Mouse (Mus musculus): Measurements from ENCODE around the gene Ptpn11. TPM values are rescaled to one million over a fixed set of nuclear protein-coding genes. Genes with fewer than 3 reads are reported as not detected.
A peak's percentile ranks its signal among the peaks of the same experiment; 100 is the strongest.

The Ptpn11 gene
- polyA plus RNA-seq, 1 experiment from 2014 or later: 26.4 TPM

- WGBS: 33% methylated on average over 21 of the region's 21 CpGs
These were observed 874 bp downstream of the Ptpn11 start for GRCm38 (mm10) chr5:121190210-121190835.

DNA sequence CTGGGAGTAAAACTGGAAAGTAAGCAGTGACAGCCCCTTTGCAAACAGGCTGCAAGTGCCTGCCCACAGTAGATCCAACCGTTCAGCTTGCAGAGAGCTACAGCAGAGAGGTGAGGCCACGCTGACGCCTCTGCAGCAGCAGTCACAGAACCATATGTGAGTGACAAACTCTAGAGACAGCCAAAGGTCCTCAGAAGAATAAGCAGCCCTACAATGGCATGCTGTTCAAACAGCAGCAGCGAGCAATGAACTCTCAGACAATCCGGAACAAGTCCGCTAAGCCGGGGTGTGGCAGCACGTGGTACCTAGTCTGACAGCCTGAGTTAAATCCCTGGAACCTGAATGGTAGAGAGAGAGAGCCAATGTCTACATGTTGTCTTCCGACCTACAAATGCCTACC lies 2.0 kb downstream of the Ptpn11 start:
- no peaks in the 10 kb centered on the region for H3K36me3 ChIP-seq (replicated peaks; ENCODE audit: control insufficient read depth, insufficient read depth)
- H3K9me3 ChIP-seq (ENCODE audit: control insufficient read depth, low read length): no peaks in the 10 kb centered on the region
- no peak overlapping the region for H3K4me3 ChIP-seq (replicated peaks; ENCODE audit: low read length)
- H3K4me1 ChIP-seq (replicated peaks; ENCODE audit: control insufficient read depth, insufficient read depth, low read length): peaks cover 52% of the 10 kb centered on the region
- ATAC-seq (ENCODE audit: low FRiP score) (no peak), DNase-seq (ENCODE audit: low spot score) (no peak)
- 0 out of 2 replicates have a peak overlapping the region, but pooled peaks have one; percentile 24 for H3K9ac ChIP-seq
- no peaks in the 10 kb centered on the region for H3K27me3 ChIP-seq (ENCODE audit: control insufficient read depth, insufficient read depth, low read length)
- WGBS: 71% methylated on average over 9 of the region's 9 CpGs
- no peak overlapping the region for H3K27ac ChIP-seq
- H3K4me2 ChIP-seq (replicated peaks): peak overlapping the region; percentile 31

More at GRCm38 (mm10) chr5:121190210-121190835, 874 bp downstream of the Ptpn11 start:
- no peaks in the 10 kb centered on the region for H3K9me3 ChIP-seq (ENCODE audit: control insufficient read depth, low read length)
- DNase-seq (ENCODE audit: low spot score) (peak; percentile 35), ATAC-seq (ENCODE audit: low FRiP score) (no peak)
- peaks cover 41% of the 10 kb centered on the region for H3K4me1 ChIP-seq (replicated peaks; ENCODE audit: control insufficient read depth, insufficient read depth, low read length)
- H3K27me3 ChIP-seq (ENCODE audit: control insufficient read depth, insufficient read depth, low read length): no peaks in the 10 kb centered on the region
- no peaks in the 10 kb centered on the region for H3K36me3 ChIP-seq (replicated peaks; ENCODE audit: control insufficient read depth, insufficient read depth)
- H3K9ac ChIP-seq: peak overlapping the region; percentile 93
- peak overlapping the region; percentile 80 for H3K4me2 ChIP-seq (replicated peaks)
- H3K4me3 ChIP-seq (replicated peaks; ENCODE audit: low read length): peak overlapping the region; percentile 95
- peak overlapping the region; percentile 81 for H3K27ac ChIP-seq

GRCm38 (mm10) chr5:121188265-121188664 lies 2.9 kb downstream of the Ptpn11 start:
- 90% methylated on average over 9 of the region's 9 CpGs for WGBS
- Histone ChIP-seq H3K9ac (no peak overlapping the region), H3K4me2 (replicated peaks) (no peak overlapping the region)

GRCm38 (mm10) chr5:121187580-121188001 lies 3.6 kb downstream of the Ptpn11 start:
- 63% methylated on average over 8 of the region's 8 CpGs for WGBS
- Histone ChIP-seq H3K9me3 (ENCODE audit: control insufficient read depth, low read length) (no peaks in the 10 kb centered on the region), H3K36me3 (replicated peaks; ENCODE audit: control insufficient read depth, insufficient read depth) (no peaks in the 10 kb centered on the region), H3K27me3 (ENCODE audit: control insufficient read depth, insufficient read depth, low read length) (no peaks in the 10 kb centered on the region), H3K4me2 (replicated peaks) (no peak overlapping the region), H3K4me3 (replicated peaks; ENCODE audit: low read length) (no peak overlapping the region), H3K27ac (no peak overlapping the region), H3K4me1 (replicated peaks; ENCODE audit: control insufficient read depth, insufficient read depth, low read length) (peaks cover 65% of the 10 kb centered on the region), H3K9ac (no peak overlapping the region)
- DNase-seq (ENCODE audit: low spot score) (no peak), ATAC-seq (ENCODE audit: low FRiP score) (no peak)

More at GRCm38 (mm10) chr5:121188265-121188664, 2.9 kb downstream of the Ptpn11 start:
- no peak overlapping the region for H3K27ac ChIP-seq
- H3K36me3 ChIP-seq (replicated peaks; ENCODE audit: control insufficient read depth, insufficient read depth): no peaks in the 10 kb centered on the region
- no peak for DNase-seq (ENCODE audit: low spot score)
- H3K9me3 ChIP-seq (ENCODE audit: control insufficient read depth, low read length): no peaks in the 10 kb centered on the region
- H3K4me1 ChIP-seq (replicated peaks; ENCODE audit: control insufficient read depth, insufficient read depth, low read length): peaks cover 61% of the 10 kb centered on the region
- ATAC-seq (ENCODE audit: low FRiP score): no peak
- H3K27me3 ChIP-seq (ENCODE audit: control insufficient read depth, insufficient read depth, low read length): no peaks in the 10 kb centered on the region
- H3K4me3 ChIP-seq (replicated peaks; ENCODE audit: low read length): no peak overlapping the region

GRCm38 (mm10) chr5:121184945-121185551 lies 6.1 kb downstream of the Ptpn11 start:
- DNase-seq (ENCODE audit: low spot score) (no peak), ATAC-seq (ENCODE audit: low FRiP score) (peak; percentile 14; the same call in 1 of the 2 replicates)
- H3K4me2 ChIP-seq (replicated peaks): 0 out of 2 replicates have a peak overlapping the region, but pooled peaks have one; percentile 15
- no peaks in the 10 kb centered on the region for H3K9me3 ChIP-seq (ENCODE audit: control insufficient read depth, low read length)
- no peak overlapping the region for H3K4me3 ChIP-seq (replicated peaks; ENCODE audit: low read length)
- H3K4me1 ChIP-seq (replicated peaks; ENCODE audit: control insufficient read depth, insufficient read depth, low read length): peaks cover 55% of the 10 kb centered on the region
- H3K36me3 ChIP-seq (replicated peaks; ENCODE audit: control insufficient read depth, insufficient read depth): no peaks in the 10 kb centered on the region
- H3K27ac ChIP-seq: peak overlapping the region; percentile 43
- H3K9ac ChIP-seq: no peak overlapping the region
- H3K27me3 ChIP-seq (ENCODE audit: control insufficient read depth, insufficient read depth, low read length): no peaks in the 10 kb centered on the region
- WGBS: 55% methylated on average over 11 of the region's 11 CpGs

DNA sequence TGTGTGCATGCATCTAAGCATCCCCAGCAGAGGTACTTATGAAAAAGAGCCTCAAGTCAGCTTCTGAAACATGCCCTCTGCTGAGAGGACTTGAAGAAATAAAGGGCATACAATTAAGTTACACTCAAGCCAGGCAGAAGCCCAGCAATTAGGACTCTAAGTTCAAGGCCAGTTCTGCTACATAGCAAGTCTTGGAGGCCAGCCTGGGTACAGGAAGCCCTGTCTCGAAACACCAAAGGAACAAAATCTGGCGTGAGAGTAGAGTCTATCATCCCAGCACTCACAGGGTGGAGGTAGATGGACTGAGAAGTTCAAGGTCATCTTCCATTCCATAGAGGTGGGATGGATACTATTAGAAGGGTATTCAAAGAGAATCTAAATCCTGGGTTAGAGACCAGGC lies 6.8 kb downstream of the Ptpn11 start:
- H3K9ac ChIP-seq: no peak overlapping the region
- WGBS: 84% methylated on average over 2 of the region's 2 CpGs

DNA sequence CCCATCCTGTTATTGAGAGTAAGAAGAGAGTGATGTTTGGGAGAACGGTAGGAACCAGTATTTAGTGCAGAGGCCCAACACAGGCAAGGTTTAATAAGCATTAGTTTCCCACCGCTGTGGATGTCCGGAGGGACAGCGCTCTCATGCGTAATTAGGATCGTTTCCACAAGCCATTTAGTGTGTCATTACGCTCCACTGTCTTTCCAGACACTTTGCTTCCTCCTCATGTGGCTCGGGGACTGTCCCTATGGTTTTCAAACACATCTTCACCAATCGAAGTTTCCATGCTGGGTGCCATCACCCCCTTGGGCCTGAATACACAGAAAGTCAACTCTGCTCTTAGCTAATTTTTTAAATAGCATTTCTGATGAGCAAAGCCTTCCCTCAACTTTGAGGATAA lies 7.9 kb downstream of the Ptpn11 start:
- Histone ChIP-seq H3K9me3 (ENCODE audit: control insufficient read depth, low read length) (no peaks in the 10 kb centered on the region), H3K36me3 (replicated peaks; ENCODE audit: control insufficient read depth, insufficient read depth) (no peaks in the 10 kb centered on the region), H3K4me2 (replicated peaks) (no peak overlapping the region), H3K27ac (no peak overlapping the region), H3K27me3 (ENCODE audit: control insufficient read depth, insufficient read depth, low read length) (no peaks in the 10 kb centered on the region), H3K9ac (no peak overlapping the region), H3K4me3 (replicated peaks; ENCODE audit: low read length) (no peak overlapping the region), H3K4me1 (replicated peaks; ENCODE audit: control insufficient read depth, insufficient read depth, low read length) (peaks cover 41% of the 10 kb centered on the region)
- ATAC-seq (ENCODE audit: low FRiP score) (no peak), DNase-seq (ENCODE audit: low spot score) (no peak)
- WGBS: 60% methylated on average over 9 of the region's 9 CpGs

More for the DNA sequence above, 6.8 kb downstream of the Ptpn11 start:
- Histone ChIP-seq H3K27ac (peak overlapping the region; percentile 43; the same call in 1 of the 2 replicates), H3K36me3 (replicated peaks; ENCODE audit: control insufficient read depth, insufficient read depth) (no peaks in the 10 kb centered on the region), H3K4me2 (replicated peaks) (no peak overlapping the region), H3K27me3 (ENCODE audit: control insufficient read depth, insufficient read depth, low read length) (no peaks in the 10 kb centered on the region), H3K4me3 (replicated peaks; ENCODE audit: low read length) (no peak overlapping the region), H3K4me1 (replicated peaks; ENCODE audit: control insufficient read depth, insufficient read depth, low read length) (peaks cover 52% of the 10 kb centered on the region), H3K9me3 (ENCODE audit: control insufficient read depth, low read length) (no peaks in the 10 kb centered on the region)
- DNase-seq (ENCODE audit: low spot score) (no peak), ATAC-seq (ENCODE audit: low FRiP score) (no peak)

DNA sequence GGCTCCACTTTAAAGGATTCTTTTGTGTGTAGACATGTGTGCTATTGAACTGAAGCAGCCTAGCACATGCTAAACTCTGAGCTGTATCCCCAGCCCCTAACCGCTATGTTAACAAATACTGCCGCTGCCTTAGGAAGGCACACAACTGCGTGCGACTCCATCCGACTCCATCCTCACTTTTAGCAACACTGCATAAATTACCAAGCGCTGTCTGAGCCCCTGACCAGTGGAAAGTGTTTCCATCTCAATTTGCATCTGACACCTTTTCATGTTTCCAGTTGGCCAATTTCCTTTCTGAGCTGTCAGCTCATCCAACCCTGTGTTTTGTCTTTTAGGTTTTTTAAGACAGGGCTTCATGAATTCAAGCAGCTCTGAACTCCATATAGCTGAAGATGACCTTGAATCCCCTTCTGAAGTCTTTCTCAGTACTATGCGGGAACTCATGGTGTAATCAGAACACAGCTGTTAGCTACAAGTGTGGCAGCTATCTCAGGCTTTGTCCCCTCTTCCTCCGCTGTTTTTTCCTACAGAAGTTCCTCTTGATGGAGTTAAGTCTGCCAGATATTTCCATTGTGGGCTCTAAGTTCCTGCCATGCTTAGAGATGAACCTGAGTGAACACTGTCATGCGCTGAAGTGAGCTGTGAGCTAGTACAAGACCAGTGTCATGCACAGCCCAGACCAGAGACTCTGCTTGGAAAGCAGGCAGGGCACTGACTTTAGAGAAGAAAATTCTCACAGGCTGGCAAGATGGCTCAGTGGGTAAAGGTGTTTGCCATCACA lies 11.9 kb downstream of the Ptpn11 start:
- WGBS: 67% methylated on average over 9 of the region's 9 CpGs
- no peaks in the 10 kb centered on the region for H3K27me3 ChIP-seq (ENCODE audit: control insufficient read depth, insufficient read depth, low read length)
- no peak for DNase-seq (ENCODE audit: low spot score)
- peaks cover 14% of the 10 kb centered on the region for H3K4me1 ChIP-seq (replicated peaks; ENCODE audit: control insufficient read depth, insufficient read depth, low read length)
- no peak overlapping the region for H3K27ac ChIP-seq
- no peak overlapping the region for H3K9ac ChIP-seq
- no peaks in the 10 kb centered on the region for H3K9me3 ChIP-seq (ENCODE audit: control insufficient read depth, low read length)
- no peak overlapping the region for H3K4me2 ChIP-seq (replicated peaks)
- H3K4me3 ChIP-seq (replicated peaks; ENCODE audit: low read length): no peak overlapping the region
- H3K36me3 ChIP-seq (replicated peaks; ENCODE audit: control insufficient read depth, insufficient read depth): 0 out of 2 replicates have a peak, but pooled peaks cover 3% of the 10 kb centered on the region
- no peak for ATAC-seq (ENCODE audit: low FRiP score)

- DNase-seq (ENCODE audit: low spot score) (no peak), ATAC-seq (ENCODE audit: low FRiP score) (no peak)
- H3K27ac ChIP-seq: no peak overlapping the region
- H3K4me3 ChIP-seq (replicated peaks; ENCODE audit: low read length): no peak overlapping the region
- H3K36me3 ChIP-seq (replicated peaks; ENCODE audit: control insufficient read depth, insufficient read depth): peaks cover 30% of the 10 kb centered on the region
- 85% methylated on average over 4 of the region's 4 CpGs for WGBS
- H3K4me2 ChIP-seq (replicated peaks): no peak overlapping the region
- H3K9ac ChIP-seq: no peak overlapping the region
- H3K27me3 ChIP-seq (ENCODE audit: control insufficient read depth, insufficient read depth, low read length): no peaks in the 10 kb centered on the region
- H3K9me3 ChIP-seq (ENCODE audit: control insufficient read depth, low read length): no peaks in the 10 kb centered on the region
- no peaks in the 10 kb centered on the region for H3K4me1 ChIP-seq (replicated peaks; ENCODE audit: control insufficient read depth, insufficient read depth, low read length)
These were observed 18.4 kb downstream of the Ptpn11 start for GRCm38 (mm10) chr5:121172835-121173234.

All from hindbrain, embryonic 14.5 days (tissue).